Mouse (Mus musculus) G1E (cell line): ENCODE data around the gene Gm49380.

ENCODE experiments used
- CTCF ChIP-seq: IDR thresholded peaks from 2 replicates; pipeline ENCODE4 v1.5.1; 2012; ENCODE audit warnings: low read depth, low read length, inconsistent platforms, mixed read lengths
- GATA1 ChIP-seq: IDR thresholded peaks from 2 replicates; pipeline ENCODE4 v1.6.1; 2012; ENCODE audit warnings: borderline replicate concordance, low read length, inconsistent platforms, mixed read lengths
- TAL1 ChIP-seq: conservative IDR thresholded peaks from 2 replicates; pipeline ENCODE4 v1.6.1; 2012; ENCODE audit warnings: low read depth, low read length, inconsistent platforms, mixed read lengths

- no peak for TF ChIP-seq CTCF
- TF ChIP-seq TAL1, result no peak
- no peak for TF ChIP-seq GATA1
These were observed 35.9 kb downstream of the Gm49380 start for GRCm38 (mm10) chr9:44077266-44077910.
